Mouse (Mus musculus) skeletal muscle tissue, adult 2 months (tissue): ENCODE measurements around the gene Tnik.

Experiments
- DNase-seq: peaks from one replicate; pipeline ENCODE4 v3.0.0-alpha.2; 2012; ENCODE audit warnings: low read depth, low spot score

The Tnik gene

DNA sequence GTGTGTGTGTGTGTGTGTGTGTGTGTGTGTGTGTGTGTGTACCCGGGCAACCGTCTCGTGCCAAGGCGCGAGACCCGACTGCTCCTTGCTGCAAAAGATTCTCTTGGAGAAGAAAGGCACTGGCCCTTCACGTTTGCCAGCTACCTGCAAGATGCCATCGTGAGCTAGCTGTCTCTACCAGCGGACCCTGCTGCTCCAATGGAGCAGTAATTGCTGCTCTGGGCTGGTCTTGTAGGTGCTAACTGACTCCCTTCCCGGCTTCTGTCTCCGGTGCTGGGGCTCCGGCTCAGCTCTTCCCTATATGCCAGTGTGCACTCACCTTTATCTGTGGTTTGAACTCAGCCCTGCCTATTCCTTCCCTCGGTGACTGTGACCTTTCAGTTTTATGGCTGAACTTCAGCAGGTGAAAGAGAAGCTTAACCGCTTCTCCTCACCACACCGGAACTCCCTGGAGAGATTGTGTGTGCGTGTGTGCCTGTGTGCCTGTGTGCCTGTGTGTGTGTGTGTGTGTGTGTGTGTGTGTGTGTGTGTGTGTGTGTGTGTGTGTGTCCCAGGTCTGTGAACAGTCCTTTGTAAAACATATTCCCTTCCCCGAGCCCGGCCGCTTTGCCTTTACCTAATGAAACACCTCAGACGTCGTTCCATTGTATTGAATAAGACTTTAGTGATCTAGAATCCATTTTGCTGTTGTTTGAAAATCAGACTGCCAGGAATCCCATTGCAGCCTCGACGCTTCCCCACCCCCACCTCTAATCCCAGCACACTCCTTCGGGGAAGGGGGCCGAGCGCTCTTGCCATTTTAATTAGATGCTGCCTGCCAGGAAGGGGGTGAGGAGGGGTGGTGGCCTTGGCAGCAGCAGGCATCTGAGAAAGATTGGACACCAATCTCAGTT lies 1.2 kb downstream of the Tnik start:
- DNase-seq = peak; percentile 36

DNA sequence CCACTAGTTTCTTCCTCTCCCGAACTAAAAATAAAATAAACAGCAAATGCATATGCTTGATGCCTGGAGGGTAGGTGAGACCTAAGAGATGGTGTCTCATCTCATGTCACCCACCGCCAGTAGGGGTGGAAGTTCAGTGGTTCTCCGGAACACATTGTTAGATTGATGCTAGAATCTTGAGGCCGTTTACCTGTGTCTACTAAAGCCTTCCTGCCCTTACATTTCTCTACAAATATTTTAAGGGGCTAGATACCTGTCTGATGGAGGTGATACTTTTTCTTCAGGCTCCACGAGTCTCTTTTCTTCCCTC lies 1.8 kb downstream of the Tnik start:
- DNase-seq = no peak

DNA sequence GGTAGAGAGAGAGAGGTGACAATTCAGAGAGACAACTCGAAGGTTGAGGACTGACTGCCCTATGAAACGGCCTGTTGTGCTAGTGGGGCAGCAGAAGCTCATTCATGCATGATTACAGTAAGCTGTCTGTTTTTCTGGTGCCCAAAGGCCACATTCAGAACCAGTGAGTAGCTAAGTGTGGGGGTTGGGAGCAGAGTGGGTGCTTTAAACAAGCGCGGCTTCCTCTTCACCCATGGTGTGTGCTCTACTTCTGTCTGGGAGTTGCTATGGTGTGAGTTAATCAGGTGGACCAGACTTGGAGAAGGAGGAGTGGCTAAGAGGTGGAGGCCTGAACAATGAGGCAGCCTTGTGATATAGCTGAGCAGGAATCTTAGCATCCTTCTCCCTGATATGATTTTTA lies 2.2 kb downstream of the Tnik start:
- DNase-seq = no peak

DNA sequence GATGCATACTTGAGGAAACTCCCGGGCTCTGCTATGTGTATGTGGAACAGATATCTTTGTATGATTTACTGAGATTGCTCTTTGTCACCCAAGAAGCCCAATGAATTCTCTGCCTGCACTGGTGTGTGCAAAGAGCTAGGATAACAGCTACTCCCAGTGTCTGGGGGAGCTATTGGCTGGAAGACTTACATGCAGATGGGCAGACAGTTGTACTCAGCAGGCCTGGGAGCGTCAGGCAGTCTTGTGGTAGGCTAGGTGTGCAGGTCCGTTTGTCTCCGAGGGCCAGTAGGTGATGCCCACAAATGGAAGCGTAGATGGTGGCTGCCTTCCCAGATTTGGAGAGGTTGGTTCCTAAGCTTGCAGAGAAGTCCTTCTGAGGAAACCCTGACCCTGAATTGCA lies 2.6 kb downstream of the Tnik start:
- no peak for DNase-seq

DNA sequence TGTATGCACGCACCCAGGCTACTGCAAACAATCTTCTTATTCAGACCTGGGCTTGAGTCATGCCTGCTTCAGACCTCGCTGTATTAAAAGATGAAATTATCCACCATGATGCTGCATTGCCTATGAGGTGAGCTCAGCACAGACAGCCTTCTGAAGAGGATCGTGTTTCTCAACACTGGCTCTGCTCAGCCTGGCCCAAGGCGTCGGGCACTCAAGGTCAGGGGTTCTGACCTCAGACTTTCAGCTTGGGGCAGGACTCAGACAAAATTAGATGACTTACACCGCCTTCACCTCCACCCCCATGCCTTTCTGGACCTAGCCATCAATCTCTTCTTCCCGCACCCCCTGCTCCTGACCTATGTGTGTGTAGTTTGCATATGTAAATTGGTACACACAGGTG lies 4.2 kb downstream of the Tnik start:
- peak; percentile 45 for DNase-seq

DNA sequence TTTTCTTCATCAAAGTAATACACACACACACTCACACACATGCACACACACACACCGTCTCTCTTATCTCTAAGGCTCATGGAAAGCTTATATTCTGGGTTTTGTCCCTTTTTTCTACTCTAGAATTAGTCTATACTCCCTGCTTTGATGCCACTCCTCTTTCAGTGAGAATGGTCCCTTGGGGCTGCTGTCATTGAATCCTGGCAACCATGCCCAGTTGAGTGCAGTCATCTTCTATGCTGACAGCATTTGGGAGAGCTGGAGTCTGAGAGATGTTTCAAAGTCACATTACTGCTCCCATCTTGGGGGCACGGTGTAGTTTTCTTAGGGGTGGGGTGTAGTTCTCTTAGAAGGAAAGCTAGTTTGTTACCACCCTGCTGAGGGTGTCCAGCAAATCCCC lies 6.7 kb downstream of the Tnik start:
- DNase-seq = no peak

DNA sequence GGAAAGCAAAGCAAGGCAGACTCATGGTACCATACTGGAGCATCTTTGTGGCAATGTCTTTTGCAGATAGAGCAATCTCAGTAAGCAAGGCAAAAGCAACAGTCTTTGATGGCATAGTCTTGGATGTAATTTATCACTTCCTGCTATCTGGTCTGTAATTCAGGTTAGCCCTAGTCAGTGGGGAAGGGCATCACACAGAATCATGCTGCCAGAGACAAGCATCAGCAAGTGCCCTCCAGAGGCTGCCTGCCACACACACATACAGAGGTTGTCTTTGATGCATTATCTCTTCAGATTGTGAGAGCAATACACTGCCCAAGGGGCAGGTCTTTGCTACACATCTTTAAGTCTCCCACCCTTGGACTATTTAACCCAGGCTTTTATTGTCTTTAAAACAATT lies 8.9 kb downstream of the Tnik start:
- no peak for DNase-seq

DNA sequence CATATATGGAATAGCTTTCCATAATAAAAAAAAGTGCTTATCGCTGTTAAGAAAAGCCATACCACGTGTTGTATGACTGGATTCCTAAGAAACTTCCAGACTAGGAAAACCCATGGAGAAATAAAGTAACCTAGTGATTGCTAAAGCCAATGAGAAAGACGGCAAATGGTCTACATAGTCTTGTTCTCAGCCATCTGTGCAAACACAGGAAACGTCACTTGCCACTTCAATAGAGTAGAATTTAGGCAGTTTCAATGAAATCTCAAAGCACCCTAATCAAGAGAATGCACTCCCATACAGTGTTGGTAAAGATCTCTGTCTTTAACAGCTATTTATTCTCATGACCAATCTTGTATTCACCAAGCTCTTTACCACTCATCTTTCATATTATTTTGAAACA lies 11.7 kb downstream of the Tnik start:
- DNase-seq = no peak

DNA sequence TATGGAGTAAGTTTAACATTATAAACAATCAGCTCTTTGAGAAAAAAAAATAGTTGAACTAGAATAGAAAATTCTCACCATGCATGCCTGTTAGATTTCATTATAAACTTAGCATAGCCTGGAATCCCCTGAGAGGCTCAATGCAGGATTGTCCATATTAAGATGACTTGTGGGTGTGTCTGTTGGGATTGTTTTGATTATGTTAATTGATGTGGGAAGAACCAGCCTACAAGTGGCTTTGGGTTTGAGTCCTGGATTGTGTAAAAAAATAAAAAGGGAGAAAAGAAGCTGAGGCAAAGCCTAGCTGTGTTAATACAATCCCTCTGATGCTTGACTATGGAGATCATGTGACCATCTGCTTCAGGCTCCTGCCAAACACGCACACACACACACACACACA lies 26.7 kb downstream of the Tnik start:
- no peak for DNase-seq

DNA sequence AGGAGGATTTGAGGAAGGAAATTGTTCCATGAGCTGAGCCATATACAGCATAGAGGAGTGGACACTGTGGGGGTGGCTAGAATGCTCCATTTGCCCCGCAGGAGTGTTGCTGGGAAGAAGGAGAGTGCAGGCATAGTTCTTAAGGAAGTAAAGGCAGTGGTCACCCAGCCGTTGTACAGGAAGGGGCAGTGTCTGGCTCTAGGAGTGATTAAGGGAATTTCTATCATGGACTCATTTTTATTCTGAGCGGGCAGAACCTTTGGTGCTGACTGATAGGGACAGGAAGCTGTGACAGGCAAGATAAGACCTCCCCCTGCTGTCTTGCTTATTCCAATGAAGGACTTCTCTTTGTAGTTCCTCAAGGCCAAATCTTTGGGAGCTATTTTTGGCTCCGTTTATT lies 38.4 kb downstream of the Tnik start:
- no peak for DNase-seq

DNA sequence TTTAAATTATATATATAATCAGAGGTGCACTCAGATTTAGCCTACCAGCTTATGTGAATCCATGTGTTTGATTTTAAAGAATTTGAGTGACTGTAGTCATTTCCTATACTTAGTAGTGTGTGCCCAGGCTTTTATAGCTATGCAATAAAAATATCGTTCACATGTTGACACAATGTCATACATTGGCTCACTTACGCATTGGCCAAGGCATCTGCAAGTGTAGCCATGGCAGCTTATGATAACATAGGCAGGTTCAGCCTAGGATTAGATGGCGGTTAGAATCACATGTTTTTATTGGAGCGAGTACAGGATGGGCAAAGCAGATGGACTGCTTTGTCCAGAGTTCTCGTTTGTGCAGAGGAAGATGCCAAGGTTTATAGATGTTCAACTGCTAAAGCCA lies 40.9 kb downstream of the Tnik start:
- peak; percentile 8 for DNase-seq

DNA sequence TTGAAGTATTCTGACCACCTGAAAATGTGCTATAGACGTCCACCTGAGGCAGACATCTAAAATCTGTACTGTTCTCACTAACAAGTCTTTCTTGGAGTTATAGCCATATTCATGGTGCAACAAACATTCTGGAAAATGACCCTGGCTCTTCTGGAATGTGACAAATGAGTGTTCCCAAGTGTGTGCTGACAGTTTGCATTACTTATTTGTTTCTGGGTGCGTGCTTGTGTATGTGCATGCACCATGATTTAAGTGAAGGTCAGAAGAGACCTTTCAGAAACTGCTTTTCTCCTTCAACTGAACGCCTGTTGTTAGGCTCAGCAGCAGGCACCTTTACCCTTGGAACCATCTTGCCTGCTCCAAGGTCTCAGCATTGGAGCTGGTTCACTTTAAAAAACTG lies 43.8 kb downstream of the Tnik start:
- no peak for DNase-seq

DNA sequence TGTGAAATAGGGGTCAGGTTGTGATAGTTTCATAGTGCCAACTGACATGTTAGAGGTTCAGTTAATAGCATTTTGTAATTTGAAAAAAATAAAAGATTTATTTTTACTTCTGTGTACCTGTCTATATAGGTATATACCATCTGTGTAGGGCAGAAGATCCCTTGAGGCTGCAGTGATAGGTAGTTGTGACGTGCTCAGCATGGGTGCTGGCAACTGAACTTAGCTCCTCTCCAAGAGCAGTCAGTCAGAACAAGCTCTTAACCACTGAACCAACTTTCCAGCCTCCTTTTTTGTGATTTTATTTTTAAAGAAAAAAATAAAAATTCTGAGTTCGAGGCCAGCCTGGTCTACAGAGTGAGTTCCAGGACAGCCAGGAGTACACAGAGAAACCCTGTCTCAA lies 51.4 kb downstream of the Tnik start:
- no peak for DNase-seq

DNA sequence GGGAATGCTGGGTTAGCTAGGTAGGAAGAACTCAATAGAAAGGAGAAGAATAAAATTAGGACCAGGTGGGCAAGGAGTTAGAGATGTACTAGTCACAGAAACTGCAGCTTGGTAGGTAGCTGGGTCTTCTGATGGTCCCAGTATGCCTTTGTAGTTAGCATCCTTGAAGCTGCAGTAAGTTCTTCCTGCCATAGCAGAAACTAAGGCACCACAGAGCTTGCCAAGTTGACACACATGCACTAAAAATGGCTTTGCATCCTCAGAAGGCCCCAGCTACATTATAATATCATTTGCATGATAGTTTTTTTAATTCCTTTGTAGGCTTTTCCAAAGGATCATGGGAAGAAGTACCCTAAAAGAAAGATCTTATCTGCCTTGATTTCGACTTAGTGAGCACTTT lies 54.3 kb downstream of the Tnik start:
- no peak for DNase-seq

DNA sequence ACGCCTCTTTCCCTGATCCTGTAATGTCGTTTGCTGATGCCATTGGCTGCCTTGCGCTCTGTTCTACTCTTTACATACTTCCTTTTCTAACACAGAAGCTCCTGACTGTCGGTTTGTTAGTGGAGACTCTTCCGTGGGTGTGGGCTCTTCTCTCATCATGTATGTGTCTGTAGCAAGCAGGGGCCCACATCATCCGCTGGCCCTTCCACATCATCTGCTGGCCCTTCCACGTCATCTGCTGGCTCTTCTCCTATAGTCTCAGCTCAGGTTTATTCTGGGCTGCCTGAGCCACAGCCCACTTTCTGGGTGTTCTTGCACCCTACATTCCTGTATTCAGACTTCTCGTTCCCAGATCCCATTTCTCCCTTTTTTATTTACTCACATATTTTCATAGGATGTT lies 58.6 kb downstream of the Tnik start:
- no peak for DNase-seq

DNA sequence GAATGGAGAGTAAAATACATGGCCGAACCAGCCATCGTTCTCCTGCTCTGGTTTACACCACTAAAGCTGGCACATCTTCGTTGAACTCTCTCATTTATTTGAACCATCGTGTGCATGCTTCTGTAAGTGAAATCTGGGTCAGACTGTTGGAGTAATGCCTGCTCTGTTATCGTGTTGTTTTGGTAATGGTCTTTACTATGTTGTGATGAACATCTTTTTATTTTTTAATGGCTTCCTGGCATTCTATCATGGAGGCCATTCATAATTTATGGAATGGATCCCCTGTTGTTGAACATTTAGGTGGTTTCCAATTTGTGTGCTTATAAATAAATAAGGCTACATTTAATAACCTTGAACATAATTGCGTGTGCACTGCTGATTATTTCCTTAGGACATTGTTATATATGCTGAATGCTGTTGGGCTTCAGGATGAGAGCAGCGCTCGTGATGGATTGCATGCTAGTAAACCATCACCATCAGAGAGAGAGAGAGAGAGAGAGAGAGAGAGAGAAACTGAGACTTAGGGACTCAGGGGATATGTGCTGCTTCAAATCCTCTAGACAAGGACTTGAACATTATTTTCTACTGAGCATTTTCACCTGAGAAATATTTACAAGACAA lies 62.7 kb downstream of the Tnik start:
- DNase-seq = no peak

DNA sequence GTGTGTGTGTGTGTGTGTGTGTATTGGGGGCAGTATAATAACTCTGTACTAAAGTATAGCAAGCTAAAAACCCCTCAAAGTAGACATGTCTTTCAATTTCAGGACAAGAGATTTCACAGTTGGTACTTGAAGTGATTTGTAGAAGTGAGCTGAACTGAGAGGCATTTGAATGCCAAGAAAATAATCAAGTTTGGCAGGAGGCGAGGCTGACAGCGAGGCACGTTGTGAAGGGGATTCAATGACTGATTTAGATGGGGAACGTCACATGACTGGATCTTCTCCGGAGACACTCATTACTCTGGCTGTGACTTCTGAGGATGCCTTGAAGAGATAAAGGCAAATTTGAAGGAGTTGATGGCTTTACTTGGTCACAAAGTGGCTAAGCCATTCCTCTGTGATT lies 69.3 kb downstream of the Tnik start:
- no peak for DNase-seq

DNA sequence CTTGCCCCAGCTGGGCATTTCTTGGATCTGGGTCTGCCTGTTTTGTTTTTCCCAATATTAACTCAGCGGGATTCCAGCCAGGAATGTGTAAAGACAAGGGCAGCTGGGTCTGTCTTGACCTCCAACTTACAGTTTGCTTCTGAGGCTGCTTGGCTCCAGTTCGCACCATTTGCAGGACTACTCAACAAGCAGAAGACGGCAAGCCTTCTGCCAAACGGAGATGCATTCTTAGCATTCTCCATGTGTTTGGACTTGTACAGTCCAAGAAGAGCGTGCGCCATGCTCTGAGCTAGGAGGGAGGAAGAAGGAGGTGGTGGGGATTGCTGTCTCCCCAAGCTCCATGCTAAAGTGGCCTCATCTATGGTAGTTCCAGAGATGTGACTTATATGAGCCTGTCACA lies 70.9 kb downstream of the Tnik start:
- DNase-seq = peak; percentile 25

DNA sequence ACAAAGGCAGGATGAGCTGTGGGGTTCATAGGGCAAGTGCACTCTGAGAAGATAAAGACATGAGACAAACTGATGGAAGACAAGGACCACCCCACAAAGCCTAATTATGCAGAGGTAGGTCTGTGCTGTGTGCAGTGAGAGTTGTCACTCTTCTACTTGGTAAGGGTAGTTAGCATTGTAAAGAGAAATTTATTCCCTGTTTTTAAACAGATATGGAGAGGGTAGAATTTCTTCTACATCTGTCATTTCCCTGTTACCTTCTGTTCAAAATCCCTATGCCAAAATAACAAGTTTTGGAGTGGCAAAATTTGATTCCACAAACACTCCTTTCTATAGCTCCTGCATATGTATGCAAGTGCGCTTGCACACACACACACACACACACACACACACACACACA lies 71.5 kb downstream of the Tnik start:
- DNase-seq = no peak

DNA sequence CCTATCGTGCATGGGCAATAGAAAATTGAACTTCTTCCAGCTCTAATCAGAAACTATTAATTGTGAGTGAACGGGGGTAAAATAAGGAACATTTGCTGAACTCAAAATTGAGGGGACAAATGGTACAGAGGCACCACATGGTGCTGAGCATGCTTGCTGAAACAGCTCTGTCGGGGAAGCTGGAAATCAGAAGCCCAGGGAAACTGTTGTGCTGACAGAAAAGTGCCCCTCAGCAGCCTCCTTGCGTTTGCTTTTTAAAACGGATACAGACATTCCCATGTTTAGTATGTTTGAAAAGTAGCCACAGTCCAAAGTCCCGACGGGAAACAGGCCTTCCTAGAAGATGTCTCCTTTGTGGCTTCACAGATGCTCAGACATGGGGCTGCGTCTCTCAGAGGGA lies 77.1 kb downstream of the Tnik start:
- no peak for DNase-seq

DNA sequence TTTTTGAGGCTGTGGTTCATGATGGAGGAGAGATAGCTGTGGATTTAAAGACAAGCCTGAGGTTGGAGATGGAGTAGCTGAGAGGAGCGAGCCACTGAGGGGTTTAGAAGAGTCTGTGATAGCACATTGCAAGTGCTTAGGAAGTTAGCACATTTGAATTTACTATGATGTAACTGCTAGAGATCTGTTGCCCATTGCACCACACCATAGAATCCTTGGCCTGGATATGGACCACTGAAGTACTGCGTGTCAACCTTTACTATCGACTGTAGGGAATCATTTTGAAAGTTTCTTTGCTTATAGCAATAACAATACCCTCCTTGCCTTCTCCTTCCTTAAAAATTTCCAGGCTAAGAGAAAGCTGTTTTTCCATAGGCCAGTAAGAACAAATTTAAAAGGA lies 80.2 kb downstream of the Tnik start:
- DNase-seq = no peak

DNA sequence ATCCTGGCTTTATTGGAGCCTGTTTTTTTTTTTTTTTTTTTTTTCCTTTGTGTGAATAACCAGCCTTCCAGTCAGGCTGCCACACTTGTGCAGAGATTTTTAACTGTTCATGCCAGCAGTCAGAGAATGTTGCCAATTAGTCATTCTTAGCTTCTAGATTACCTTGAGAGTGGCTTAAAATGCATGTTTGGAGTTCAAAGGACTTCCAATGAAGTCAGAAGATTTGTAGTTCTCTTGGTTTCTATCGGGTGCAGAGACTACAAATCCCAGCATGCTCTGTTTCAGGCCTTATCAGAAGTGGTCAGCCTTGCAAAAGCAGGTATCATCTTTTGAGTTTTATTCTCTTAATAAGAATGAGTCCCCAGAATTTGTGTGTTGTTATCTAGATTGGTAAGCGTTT lies 80.6 kb downstream of the Tnik start:
- DNase-seq = no peak

DNA sequence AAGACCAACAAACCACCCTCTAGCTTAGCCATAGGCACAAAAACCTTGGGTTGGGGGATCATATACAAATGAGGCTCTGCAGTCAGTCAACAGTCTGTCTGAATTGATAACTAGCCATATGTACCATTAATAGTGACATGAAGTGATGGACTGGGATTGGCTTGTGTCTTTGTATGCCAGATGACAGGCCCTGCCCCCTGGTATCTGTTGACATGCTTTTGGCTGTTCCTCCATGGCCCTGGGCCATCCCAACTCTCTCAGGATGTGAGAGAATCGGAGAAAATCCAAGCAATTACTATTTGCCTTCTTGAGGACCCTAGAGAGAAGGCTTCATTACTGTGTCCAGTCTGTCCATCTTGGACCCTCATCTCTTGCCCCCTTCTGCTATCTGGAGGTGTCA lies 82.4 kb downstream of the Tnik start:
- DNase-seq = no peak

DNA sequence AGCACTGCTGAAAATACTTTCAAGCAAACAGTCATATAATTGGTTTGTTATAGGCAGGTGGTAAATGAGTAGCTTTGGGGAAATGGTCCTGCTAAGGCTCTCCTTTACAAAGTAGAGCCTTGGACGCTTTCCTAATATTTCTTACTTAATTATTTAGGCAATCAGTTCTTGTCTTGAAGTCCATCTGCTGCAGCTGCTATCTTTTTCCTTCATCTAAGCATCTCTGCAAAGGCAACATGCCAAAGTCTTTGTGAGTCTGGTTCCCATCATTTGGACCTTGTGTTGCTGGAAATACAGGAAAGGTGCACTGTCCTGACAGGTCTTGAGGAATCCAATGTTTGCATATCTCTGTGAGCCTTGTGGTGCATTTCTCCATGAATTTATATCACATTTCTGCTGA lies 82.9 kb downstream of the Tnik start:
- no peak for DNase-seq
